Mouse (Mus musculus) layer of hippocampus, adult 8-10 months (tissue): ENCODE results near the gene Cyb5b. TPM values are rescaled to one million over a fixed set of nuclear protein-coding genes. Genes with fewer than 3 reads are reported as not detected.

Source experiments
- DNase-seq, 2 experiments: peaks; one replicate each; pipeline ENCODE4 v3.0.0; 2022; ENCODE audit warnings: low spot score in 2 of 2
- total RNA-seq, 4 experiments: library from RNA; stranded (reverse); gene quantifications; 2 replicates each; pipeline ENCODE4 v1.2.4; 2022

The Cyb5b gene
- total RNA-seq, 4 experiments from 2014 or later, result 109 to 113 (median 111) TPM

GRCm38 (mm10) chr8:107129171-107130025, 21.0 kb upstream of the Cyb5b start:
- DNase-seq, result no peak

GRCm38 (mm10) chr8:107130028-107130427, 20.4 kb upstream of the Cyb5b start:
- DNase-seq, result no peak

- DNase-seq, result no peak
Measured at GRCm38 (mm10) chr8:107132581-107133491, 17.6 kb upstream of the Cyb5b start.

GRCm38 (mm10) chr8:107133881-107134280, 16.6 kb upstream of the Cyb5b start:
- no peak for DNase-seq

- DNase-seq, result no peak
Measured at GRCm38 (mm10) chr8:107136003-107136612, 14.3 kb upstream of the Cyb5b start.

- DNase-seq, result no peak
Measured at GRCm38 (mm10) chr8:107137591-107137990, 12.8 kb upstream of the Cyb5b start.

- no peak for DNase-seq
Measured at GRCm38 (mm10) chr8:107138338-107138737, 12.1 kb upstream of the Cyb5b start.

- no peak for DNase-seq
Measured at GRCm38 (mm10) chr8:107139704-107140470, 10.6 kb upstream of the Cyb5b start.

GRCm38 (mm10) chr8:107142539-107142938, 7.9 kb upstream of the Cyb5b start:
- no peak for DNase-seq

GRCm38 (mm10) chr8:107143501-107143900, 6.9 kb upstream of the Cyb5b start:
- DNase-seq, result no peak

GRCm38 (mm10) chr8:107146186-107146585, 4.3 kb upstream of the Cyb5b start:
- DNase-seq, result no peak

GRCm38 (mm10) chr8:107148802-107149201, 1.6 kb upstream of the Cyb5b start:
- no peak for DNase-seq

- DNase-seq, result no peak
Measured at GRCm38 (mm10) chr8:107150057-107150403, 410 bp upstream of the Cyb5b start.

- no peak for DNase-seq
Measured at GRCm38 (mm10) chr8:107151212-107151920, 926 bp downstream of the Cyb5b start.

- no peak for DNase-seq
Measured at GRCm38 (mm10) chr8:107153326-107154210, 3.1 kb downstream of the Cyb5b start.

- DNase-seq, result no peak
Measured at GRCm38 (mm10) chr8:107156816-107157215, 6.4 kb downstream of the Cyb5b start.

GRCm38 (mm10) chr8:107157836-107158235, 7.4 kb downstream of the Cyb5b start:
- no peak for DNase-seq

- DNase-seq, result no peak
Measured at GRCm38 (mm10) chr8:107158890-107159289, 8.4 kb downstream of the Cyb5b start.

- no peak for DNase-seq
Measured at GRCm38 (mm10) chr8:107164251-107164773, 13.9 kb downstream of the Cyb5b start.
